Mouse (Mus musculus): ENCODE measurements around the gene Dner.

GRCm38 (mm10) chr1:84359611-84360500 lies 336.2 kb downstream of the Dner start:
- TF ChIP-seq ZNF384 (IDR thresholded peaks at IDR 0.05; ENCODE audit: low read depth, low read length) (no peak), CHD2 (IDR thresholded peaks at IDR 0.05; ENCODE audit: low read depth, low read length) (no peak), MAFK (IDR thresholded peaks at IDR 0.05; ENCODE audit: insufficient read depth, low read depth, low read length) (no peak), HCFC1 (IDR thresholded peaks at IDR 0.05; ENCODE audit: borderline replicate concordance, insufficient read depth, low read length) (no peak), ZC3H11A (IDR thresholded peaks at IDR 0.05; ENCODE audit: borderline replicate concordance, low read depth, low read length) (no peak)

All from ES-E14 (cell line).